Mouse (Mus musculus) heart, postnatal 0 days (tissue): ENCODE data around the gene Tpcn1.

Experiments used
- CTCF ChIP-seq: IDR thresholded peaks from 2 replicates; pipeline ENCODE4 v1.5.1; 2016; ENCODE audit warnings: antibody characterized with exemption, control low read depth, low read depth
- EP300 ChIP-seq: IDR thresholded peaks from 2 replicates; pipeline ENCODE4 v1.6.1; 2016; ENCODE audit warnings: antibody characterized with exemption, low read depth

- TF ChIP-seq CTCF: no peak
- TF ChIP-seq EP300: no peak
Observed at GRCm38 (mm10) chr5:120505781-120506180, 82.7 kb downstream of the Tpcn1 start.
